Mouse (Mus musculus) NIH3T3 (cell line): ENCODE measurements at regions not wholly inside any gene's neighbourhood (a gene's known extent, or its start where the extent isn't known, plus 50 kb on each side); places are given as distances from the start of the nearest gene placed in this dataset.

Experiments
- DNase-seq: peaks from one replicate; pipeline ENCODE4 v3.0.0-alpha.2; 2012; ENCODE audit warnings: low read depth

DNA sequence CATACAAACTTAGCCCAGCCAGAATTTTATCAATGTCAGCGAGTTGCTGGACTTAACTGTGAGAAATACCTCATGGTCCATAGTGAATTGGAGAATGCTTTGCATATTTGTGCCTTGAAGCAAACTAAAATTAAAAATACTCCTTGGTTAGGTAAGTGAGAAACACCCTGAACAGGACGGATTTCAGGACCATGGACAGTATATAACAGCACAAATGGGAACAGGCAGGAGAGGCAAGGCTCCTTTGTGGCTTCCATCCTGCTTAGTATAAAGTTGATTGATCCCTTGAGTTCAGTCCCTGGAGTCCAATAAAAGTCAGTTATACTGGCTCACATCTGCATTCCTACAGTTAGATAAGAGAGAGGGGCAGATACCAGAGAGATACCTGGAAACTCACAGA is 53.9 kb upstream of the Bpifa3 start:
- DNase-seq = peak; percentile 67
